Mouse (Mus musculus): ENCODE measurements around the gene 2010003K11Rik. TPM values are rescaled to one million over a fixed set of nuclear protein-coding genes. Genes with fewer than 3 reads are reported as not detected.

2010003K11Rik gene
- 84.7 and 128 TPM in 2 replicates for polyA plus RNA-seq (2012; rRNA removed)

DNA sequence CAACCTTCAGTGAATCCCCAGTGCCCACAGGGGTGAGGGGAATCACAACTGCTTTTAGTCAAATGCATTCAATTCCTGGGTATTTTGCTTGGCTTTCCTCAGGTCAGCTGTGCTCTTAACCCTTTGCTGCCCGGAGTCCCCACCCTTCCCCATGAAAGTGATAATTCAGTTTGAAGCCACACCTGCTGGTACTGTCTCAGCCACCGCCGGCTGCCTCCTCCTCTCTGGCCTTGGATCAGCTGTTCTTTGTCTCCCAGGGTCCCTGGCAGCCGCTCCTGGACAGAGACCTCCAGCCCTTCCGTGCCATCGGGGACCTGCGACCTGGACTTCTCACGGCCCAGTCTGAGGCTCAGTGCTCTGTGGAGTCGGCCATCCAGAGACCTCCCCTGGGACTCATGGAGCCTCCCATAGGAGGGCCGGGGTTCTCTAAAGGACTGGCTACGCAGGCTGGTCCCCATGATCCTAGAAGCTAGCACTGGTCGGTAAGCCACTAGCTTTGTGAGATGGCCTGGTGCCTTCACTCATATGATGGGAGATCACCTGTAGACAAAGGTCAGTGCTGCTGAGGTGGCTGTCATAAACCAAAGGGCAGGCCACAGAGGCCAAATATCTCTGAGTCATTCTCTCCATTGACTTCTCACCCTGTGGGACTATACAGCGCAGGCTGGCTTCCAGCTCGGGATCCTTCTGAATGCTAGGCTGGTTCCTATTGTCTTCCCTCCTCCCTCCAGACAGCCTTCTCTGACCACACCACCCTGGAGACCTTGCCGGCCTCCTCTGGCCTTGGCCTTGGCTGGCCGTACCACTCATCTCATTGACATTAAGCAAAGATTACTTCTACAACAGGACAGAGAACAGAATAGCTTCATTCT is at the start of gene 2010003K11Rik:
Gene 2010003K11Rik (minus strand): TSS at position 522 of the 872 bp plus-strand sequence.
- TF ChIP-seq POLR2A (IDR thresholded peaks at IDR 0.05; ENCODE audit: low read depth, low read length): peak; percentile 39; the same call in 1 of the 2 replicates
- TF ChIP-seq CTCF (IDR thresholded peaks at IDR 0.05; ENCODE audit: extremely low read depth, insufficient read length, insufficient replicate concordance, low read depth, low read length): no peak
- Histone ChIP-seq H3K27me3 (ENCODE audit: control insufficient read depth, insufficient read depth, low read length) (no peaks in the 10 kb centered on the region), H3K4me3 (ENCODE audit: low read depth, low read length) (peak within 1 kb of the TSS; percentile 71), H3K4me1 (ENCODE audit: control insufficient read depth, insufficient read depth, insufficient read length, low read length) (peaks cover 27% of the 10 kb centered on the region), H3K36me3 (ENCODE audit: control insufficient read depth, insufficient read depth, low read length) (no peaks in the 10 kb centered on the region), H3K27ac (ENCODE audit: insufficient read depth, low read depth, low read length) (peak within 1 kb of the TSS; percentile 98)
- WGBS: 35% methylated on average over 16 of the region's 16 CpGs

DNA sequence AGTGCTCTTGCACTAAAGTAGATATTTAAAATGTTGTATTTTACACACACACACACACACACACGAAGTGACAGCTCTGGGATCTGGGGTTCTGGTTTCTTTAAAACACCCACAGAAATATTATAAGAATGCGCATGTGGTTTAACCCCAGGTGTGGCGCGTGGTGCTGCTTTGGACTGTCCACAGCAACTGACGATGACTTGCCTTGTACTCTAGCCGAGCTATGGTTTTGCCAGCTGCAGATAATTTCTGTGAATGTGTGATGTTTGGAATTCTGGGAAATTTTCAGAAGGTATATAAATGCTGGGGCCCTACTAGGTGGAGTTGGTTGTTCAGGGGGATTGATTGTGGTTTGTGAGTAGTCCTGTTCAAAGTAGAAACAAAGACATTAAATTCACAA is 49.4 kb upstream of the 2010003K11Rik start:
- TF ChIP-seq POLR2A (IDR thresholded peaks at IDR 0.05; ENCODE audit: low read depth, low read length) (no peak), CTCF (IDR thresholded peaks at IDR 0.05; ENCODE audit: extremely low read depth, insufficient read length, insufficient replicate concordance, low read depth, low read length) (no peak)
- Histone ChIP-seq H3K36me3 (ENCODE audit: control insufficient read depth, insufficient read depth, low read length) (no peaks in the 10 kb centered on the region), H3K4me1 (ENCODE audit: control insufficient read depth, insufficient read depth, insufficient read length, low read length) (peaks cover 2% of the 10 kb centered on the region; the same call in 1 of the 2 replicates), H3K4me3 (ENCODE audit: low read depth, low read length) (no peak overlapping the region), H3K27me3 (ENCODE audit: control insufficient read depth, insufficient read depth, low read length) (no peaks in the 10 kb centered on the region), H3K27ac (ENCODE audit: insufficient read depth, low read depth, low read length) (no peak overlapping the region)
- 85% methylated on average over 6 of the region's 6 CpGs for WGBS

- no peak overlapping the region for H3K27ac ChIP-seq (ENCODE audit: insufficient read depth, low read depth, low read length)
- WGBS: 82% methylated on average over 6 of the region's 6 CpGs
- peaks cover 2% of the 10 kb centered on the region; the same call in 1 of the 2 replicates for H3K4me1 ChIP-seq (ENCODE audit: control insufficient read depth, insufficient read depth, insufficient read length, low read length)
- TF ChIP-seq POLR2A (IDR thresholded peaks at IDR 0.05; ENCODE audit: low read depth, low read length) (no peak), CTCF (IDR thresholded peaks at IDR 0.05; ENCODE audit: extremely low read depth, insufficient read length, insufficient replicate concordance, low read depth, low read length) (no peak)
- no peak overlapping the region for H3K4me3 ChIP-seq (ENCODE audit: low read depth, low read length)
- H3K27me3 ChIP-seq (ENCODE audit: control insufficient read depth, insufficient read depth, low read length): no peaks in the 10 kb centered on the region
- no peaks in the 10 kb centered on the region for H3K36me3 ChIP-seq (ENCODE audit: control insufficient read depth, insufficient read depth, low read length)
Observed at GRCm38 (mm10) chr19:4545841-4546240, 47.5 kb upstream of the 2010003K11Rik start.

DNA sequence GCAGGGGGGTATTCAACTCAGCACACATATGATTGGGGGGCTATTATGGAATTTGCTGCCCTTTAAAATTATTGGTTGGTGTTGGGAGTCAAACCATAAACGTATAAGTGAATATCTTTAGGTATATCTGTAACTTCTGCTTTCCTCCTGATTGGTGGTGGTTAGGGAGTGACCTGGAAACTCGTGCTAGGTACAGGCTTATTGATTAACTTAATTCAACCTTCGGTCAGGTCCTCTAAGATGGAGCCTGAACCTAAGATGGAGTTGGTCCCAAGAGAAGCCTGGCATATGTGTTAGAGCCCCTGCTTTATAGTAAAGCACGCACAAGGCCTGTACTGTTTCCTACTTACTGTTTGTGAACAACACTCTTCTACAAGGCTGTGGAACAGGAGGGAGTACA is 46.7 kb upstream of the 2010003K11Rik start:
- Histone ChIP-seq H3K27me3 (ENCODE audit: control insufficient read depth, insufficient read depth, low read length) (no peaks in the 10 kb centered on the region), H3K36me3 (ENCODE audit: control insufficient read depth, insufficient read depth, low read length) (no peaks in the 10 kb centered on the region), H3K27ac (ENCODE audit: insufficient read depth, low read depth, low read length) (no peak overlapping the region), H3K4me1 (ENCODE audit: control insufficient read depth, insufficient read depth, insufficient read length, low read length) (peaks cover 2% of the 10 kb centered on the region; the same call in 1 of the 2 replicates), H3K4me3 (ENCODE audit: low read depth, low read length) (no peak overlapping the region)
- WGBS: 46% methylated on average over 4 of the region's 4 CpGs
- TF ChIP-seq POLR2A (IDR thresholded peaks at IDR 0.05; ENCODE audit: low read depth, low read length) (no peak), CTCF (IDR thresholded peaks at IDR 0.05; ENCODE audit: extremely low read depth, insufficient read length, insufficient replicate concordance, low read depth, low read length) (no peak)

GRCm38 (mm10) chr19:4542081-4542480 is 43.7 kb upstream of the 2010003K11Rik start:
- Histone ChIP-seq H3K4me3 (ENCODE audit: low read depth, low read length) (no peak overlapping the region), H3K27ac (ENCODE audit: insufficient read depth, low read depth, low read length) (no peak overlapping the region), H3K36me3 (ENCODE audit: control insufficient read depth, insufficient read depth, low read length) (no peaks in the 10 kb centered on the region), H3K27me3 (ENCODE audit: control insufficient read depth, insufficient read depth, low read length) (no peaks in the 10 kb centered on the region), H3K4me1 (ENCODE audit: control insufficient read depth, insufficient read depth, insufficient read length, low read length) (peaks cover 2% of the 10 kb centered on the region; the same call in 1 of the 2 replicates)
- TF ChIP-seq POLR2A (IDR thresholded peaks at IDR 0.05; ENCODE audit: low read depth, low read length) (no peak), CTCF (IDR thresholded peaks at IDR 0.05; ENCODE audit: extremely low read depth, insufficient read length, insufficient replicate concordance, low read depth, low read length) (no peak)

GRCm38 (mm10) chr19:4540992-4541391 is 42.6 kb upstream of the 2010003K11Rik start:
- TF ChIP-seq CTCF (IDR thresholded peaks at IDR 0.05; ENCODE audit: extremely low read depth, insufficient read length, insufficient replicate concordance, low read depth, low read length): no peak
- TF ChIP-seq POLR2A (IDR thresholded peaks at IDR 0.05; ENCODE audit: low read depth, low read length): no peak
- H3K36me3 ChIP-seq (ENCODE audit: control insufficient read depth, insufficient read depth, low read length): no peaks in the 10 kb centered on the region
- 92% methylated on average over 3 of the region's 3 CpGs for WGBS

DNA sequence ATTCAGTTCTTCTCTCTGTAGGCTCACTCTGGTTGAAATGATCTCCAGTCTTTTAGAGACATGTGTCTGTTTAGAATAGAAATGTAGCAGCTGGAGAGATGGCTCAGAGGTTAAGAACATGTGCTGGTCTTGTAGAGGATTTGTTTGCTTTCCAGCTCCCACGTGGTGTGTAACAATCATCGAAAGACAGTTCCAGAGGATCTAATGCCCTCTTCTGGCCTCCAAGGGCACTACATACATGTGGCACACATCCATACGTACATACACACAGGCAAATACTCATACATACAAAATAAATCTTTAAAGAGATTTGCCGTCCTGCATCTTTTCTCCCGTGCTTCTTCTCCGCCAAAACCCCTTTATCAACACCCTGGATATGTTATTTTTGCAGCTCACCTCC is 41.9 kb upstream of the 2010003K11Rik start:
- H3K36me3 ChIP-seq (ENCODE audit: control insufficient read depth, insufficient read depth, low read length): no peaks in the 10 kb centered on the region
- H3K27me3 ChIP-seq (ENCODE audit: control insufficient read depth, insufficient read depth, low read length): no peaks in the 10 kb centered on the region
- TF ChIP-seq CTCF (IDR thresholded peaks at IDR 0.05; ENCODE audit: extremely low read depth, insufficient read length, insufficient replicate concordance, low read depth, low read length): no peak
- no peak for TF ChIP-seq POLR2A (IDR thresholded peaks at IDR 0.05; ENCODE audit: low read depth, low read length)
- H3K4me3 ChIP-seq (ENCODE audit: low read depth, low read length): no peak overlapping the region
- peaks cover 2% of the 10 kb centered on the region; the same call in 1 of the 2 replicates for H3K4me1 ChIP-seq (ENCODE audit: control insufficient read depth, insufficient read depth, insufficient read length, low read length)
- WGBS: 90% methylated on average over 6 of the region's 6 CpGs
- H3K27ac ChIP-seq (ENCODE audit: insufficient read depth, low read depth, low read length): no peak overlapping the region

More at GRCm38 (mm10) chr19:4540992-4541391, 42.6 kb upstream of the 2010003K11Rik start:
- H3K4me1 ChIP-seq (ENCODE audit: control insufficient read depth, insufficient read depth, insufficient read length, low read length): peaks cover 2% of the 10 kb centered on the region; the same call in 1 of the 2 replicates
- H3K4me3 ChIP-seq (ENCODE audit: low read depth, low read length): no peak overlapping the region
- no peaks in the 10 kb centered on the region for H3K27me3 ChIP-seq (ENCODE audit: control insufficient read depth, insufficient read depth, low read length)
- no peak overlapping the region for H3K27ac ChIP-seq (ENCODE audit: insufficient read depth, low read depth, low read length)
